Mouse (Mus musculus) forebrain, postnatal 0 days (tissue): ENCODE results near the gene Asphd1. TPM values are rescaled to one million over a fixed set of nuclear protein-coding genes. Genes with fewer than 3 reads are reported as not detected.

Source experiments
- ATAC-seq: fragments of 200-750 bp; cut with Nextera tagmentation; 2 replicates; pipeline ENCODE4 v1.8.0; 2017; ENCODE audit warnings: mild to moderate bottlenecking, moderate library complexity
- DNase-seq: peaks from one replicate; pipeline ENCODE4 v3.0.0-alpha.2; 2015
- H3K27ac ChIP-seq: fragments of 300-500 bp; sonication (generic); 2 replicates; pipeline ENCODE4 v1.5.1; 2014; ENCODE audit warnings: low read depth, mild to moderate bottlenecking, antibody characterized with exemption, low read length, moderate library complexity, mixed read lengths
- H3K27me3 ChIP-seq: fragments of 300-500 bp; sonication (generic); 2 replicates; pipeline ENCODE4 v1.6.1; 2014; ENCODE audit warnings: mild to moderate bottlenecking, low read length, mixed read lengths; ENCODE audit not compliant: insufficient read depth
- H3K36me3 ChIP-seq: fragments of 300-500 bp; sonication (generic); 2 replicates; pipeline ENCODE4 v1.6.1; 2014; ENCODE audit warnings: mild to moderate bottlenecking, moderate library complexity; ENCODE audit not compliant: insufficient read depth
- H3K4me1 ChIP-seq: fragments of 300-500 bp; sonication (generic); 2 replicates; pipeline ENCODE4 v1.6.1; 2014; ENCODE audit warnings: antibody characterized with exemption; ENCODE audit not compliant: insufficient read depth
- H3K4me2 ChIP-seq: fragments of 300-500 bp; sonication (generic); 2 replicates; pipeline ENCODE4 v1.6.1; 2014; ENCODE audit warnings: low read depth, mild to moderate bottlenecking, moderate library complexity
- H3K4me3 ChIP-seq: fragments of 300-500 bp; sonication (generic); 2 replicates; pipeline ENCODE4 v1.5.1; 2014; ENCODE audit warnings: low read depth, low read length, mixed read lengths
- H3K9ac ChIP-seq: fragments of 300-500 bp; sonication (generic); 2 replicates; pipeline ENCODE4 v1.6.1; 2014; ENCODE audit warnings: mild to moderate bottlenecking
- H3K9me3 ChIP-seq: fragments of 300-500 bp; sonication (generic); 2 replicates; pipeline ENCODE4 v1.6.1; 2016; ENCODE audit warnings: low read length
- CTCF ChIP-seq: sonication (generic); IDR thresholded peaks from 2 replicates; pipeline ENCODE4 v1.5.1; 2016; ENCODE audit warnings: antibody characterized with exemption, control low read depth, low read depth
- WGBS: fragments of 180-500 bp; shearing (Covaris S2); extraction: QIAGEN DNeasy Blood & Tissue Kit; methylation state at CpG from one replicate; pipeline ENCODE4 v1.1.7; 2014; 5-methylcytosine and 5-hydroxymethylcytosine counted together
- polyA plus RNA-seq: library from polyadenylated mRNA; unstranded; fragments of >200 nt; fragmentation: Nextera tagmentation; extraction: Ambion mirVana; gene quantifications from 2 replicates; pipeline ENCODE4 v1.2.1, GENCODE M21; 2015
- total RNA-seq: library from RNA; depleted of rRNA; stranded (reverse); fragments of >200 nt; gene quantifications from 2 replicates; pipeline ENCODE4 v1.2.3, GENCODE M21; 2014

Asphd1 gene
- total and polyA plus RNA-seq, 2 experiments from 2014 or later = 13.6 to 37.2 TPM

GRCm38 (mm10) chr7:126951741-126952140, 2.4 kb upstream of the Asphd1 start:
- no peaks in the 10 kb centered on the region for H3K9me3 ChIP-seq
- ATAC-seq (no peak), DNase-seq (no peak)
- H3K4me2 ChIP-seq = peak overlapping the region; percentile 96
- peak overlapping the region; percentile 84 for H3K9ac ChIP-seq
- H3K4me1 ChIP-seq = peaks cover 12% of the 10 kb centered on the region
- peaks cover 22% of the 10 kb centered on the region for H3K36me3 ChIP-seq
- WGBS = 23% methylated on average over 4 of the region's 4 CpGs
- TF ChIP-seq CTCF = no peak
- no peaks in the 10 kb centered on the region for H3K27me3 ChIP-seq
- H3K4me3 ChIP-seq = peak overlapping the region; percentile 65
- H3K27ac ChIP-seq = no peak overlapping the region

- H3K4me2 ChIP-seq = peak overlapping the region; percentile 96
- H3K27ac ChIP-seq = peak overlapping the region; percentile 93
- peak overlapping the region; percentile 84 for H3K9ac ChIP-seq
- H3K36me3 ChIP-seq = peaks cover 26% of the 10 kb centered on the region
- no peaks in the 10 kb centered on the region for H3K27me3 ChIP-seq
- peaks cover 12% of the 10 kb centered on the region for H3K4me1 ChIP-seq
- TF ChIP-seq CTCF = no peak
- DNase-seq (peak; percentile 42), ATAC-seq (no peak)
- 3% methylated on average over 26 of the region's 26 CpGs for WGBS
- H3K9me3 ChIP-seq = no peaks in the 10 kb centered on the region
- H3K4me3 ChIP-seq = peak overlapping the region; percentile 65
Measured at GRCm38 (mm10) chr7:126950647-126951615, 1.5 kb upstream of the Asphd1 start.

- DNase-seq (peak; percentile 88), ATAC-seq (peak; percentile 87)
- H3K27ac ChIP-seq = peak within 1 kb of the TSS; percentile 93
- no peaks in the 10 kb centered on the region for H3K27me3 ChIP-seq
- H3K4me3 ChIP-seq = peak within 1 kb of the TSS; percentile 65
- H3K4me2 ChIP-seq = peak within 1 kb of the TSS; percentile 96
- H3K36me3 ChIP-seq = peaks cover 20% of the 10 kb centered on the region
- H3K4me1 ChIP-seq = peaks cover 12% of the 10 kb centered on the region
- 3% methylated on average over 41 of the region's 42 CpGs for WGBS
- 0 out of 2 replicates have a peak, but pooled peaks have one; percentile 12 for TF ChIP-seq CTCF
- H3K9me3 ChIP-seq = no peaks in the 10 kb centered on the region
- H3K9ac ChIP-seq = peak within 1 kb of the TSS; percentile 84
Measured at GRCm38 (mm10) chr7:126949793-126950646, 638 bp upstream of the Asphd1 start, which contains the start of gene Sez6l2. TSS of gene Sez6l2 (plus strand) at chr7:126950563.

- 80% methylated on average over 10 of the region's 10 CpGs for WGBS
- no peak for TF ChIP-seq CTCF
- H3K4me2 ChIP-seq = peak overlapping the region; percentile 96
- H3K27me3 ChIP-seq = no peaks in the 10 kb centered on the region
- H3K9ac ChIP-seq = peak overlapping the region; percentile 84
- peak overlapping the region; percentile 65 for H3K4me3 ChIP-seq
- no peak for DNase-seq
- peak overlapping the region; percentile 93 for H3K27ac ChIP-seq
- H3K9me3 ChIP-seq = no peaks in the 10 kb centered on the region
- ATAC-seq = no peak
- H3K4me1 ChIP-seq = peaks cover 12% of the 10 kb centered on the region
- peaks cover 27% of the 10 kb centered on the region for H3K36me3 ChIP-seq
Measured at GRCm38 (mm10) chr7:126948626-126949025, 756 bp downstream of the Asphd1 start.

GRCm38 (mm10) chr7:126946530-126946929, 2.9 kb downstream of the Asphd1 start:
- Histone ChIP-seq H3K27me3 (no peaks in the 10 kb centered on the region), H3K36me3 (peaks cover 41% of the 10 kb centered on the region), H3K4me1 (no peaks in the 10 kb centered on the region), H3K27ac (no peak overlapping the region), H3K9ac (no peak overlapping the region), H3K4me3 (no peak overlapping the region), H3K4me2 (no peak overlapping the region), H3K9me3 (no peaks in the 10 kb centered on the region)
- peak; percentile 27 for DNase-seq
- no peak for ATAC-seq
- WGBS = 37% methylated on average over 3 of the region's 3 CpGs
- TF ChIP-seq CTCF = peak; percentile 67

- Histone ChIP-seq H3K9me3 (no peaks in the 10 kb centered on the region), H3K36me3 (peaks cover 57% of the 10 kb centered on the region), H3K27ac (no peak overlapping the region), H3K9ac (no peak overlapping the region), H3K4me2 (no peak overlapping the region), H3K4me1 (no peaks in the 10 kb centered on the region), H3K27me3 (no peaks in the 10 kb centered on the region), H3K4me3 (no peak overlapping the region)
- DNase-seq = no peak
- TF ChIP-seq CTCF = no peak
- WGBS = 63% methylated on average over 5 of the region's 5 CpGs
- no peak for ATAC-seq
Measured at GRCm38 (mm10) chr7:126941801-126942200, 7.6 kb downstream of the Asphd1 start.
